ENCODE assay signal across 7 mouse cellular contexts in the genomic region with DNA sequence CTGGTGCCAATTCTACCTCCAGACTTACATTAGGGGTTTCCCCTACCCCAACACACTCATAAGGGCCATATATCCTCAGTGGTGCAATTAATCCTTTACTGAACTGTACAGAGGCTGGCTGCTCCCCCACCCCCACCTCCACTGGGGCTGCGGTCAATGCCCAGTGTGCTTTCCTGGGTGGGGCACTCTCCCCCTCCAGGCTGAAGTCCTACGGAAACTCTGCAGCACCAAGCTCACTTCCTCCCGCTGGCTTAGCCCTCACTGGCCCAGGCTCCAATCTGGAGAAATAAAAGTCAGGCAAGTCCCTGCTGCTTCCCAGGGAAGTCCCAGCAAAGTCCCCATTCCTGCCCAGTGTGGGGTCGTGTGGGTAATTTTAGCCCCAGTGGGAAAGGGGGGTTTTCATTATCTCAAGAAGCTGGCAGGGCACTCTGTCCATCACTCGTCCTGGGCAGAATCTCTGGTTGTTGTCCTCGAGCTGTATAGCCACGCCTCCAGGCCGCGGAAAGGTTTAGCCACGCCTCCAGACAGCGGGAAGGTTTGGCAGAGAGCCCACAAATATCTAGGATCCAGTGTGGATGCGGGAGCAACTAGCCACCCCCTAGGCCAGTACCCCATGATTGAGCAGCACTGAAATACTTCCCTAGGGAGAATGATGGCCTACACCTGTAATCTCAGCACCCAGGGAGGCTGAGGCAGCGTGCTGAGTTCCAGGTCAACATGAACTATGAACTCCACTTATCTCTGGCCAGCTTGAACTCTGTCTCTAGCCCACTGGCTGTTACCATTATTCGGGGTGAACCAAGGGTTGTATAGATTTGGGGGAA. TPM values are rescaled to one million over a fixed set of nuclear protein-coding genes. Genes with fewer than 3 reads are reported as not detected.
DNase-seq lines count a peak whose midpoint lies in the region; ATAC-seq and TF ChIP-seq lines count a peak whose summit lies in the region.

No protein-coding gene starts in this region.

- H3K27me3 ChIP-seq in embryonic facial prominence, embryonic 13.5 days, result no peaks in the 10 kb centered on the region
- H3K27me3 ChIP-seq in hindbrain, embryonic 11.5 days (ENCODE audit: control insufficient read depth, insufficient read depth, low read length), result no peaks in the 10 kb centered on the region
- no peaks in the 10 kb centered on the region for H3K27me3 ChIP-seq in limb, embryonic 14.5 days (ENCODE audit: control insufficient read depth, insufficient read depth, low read length)

- 0 out of 2 replicates have a peak overlapping the region, but pooled peaks have one; percentile 8 for H3K27ac ChIP-seq in embryonic facial prominence, embryonic 13.5 days
- H3K27ac ChIP-seq in hindbrain, embryonic 11.5 days (ENCODE audit: low read depth, low read length), result no peak overlapping the region
- H3K27ac ChIP-seq in limb, embryonic 14.5 days (replicated peaks; ENCODE audit: low read depth, low read length), result 0 out of 2 replicates have a peak overlapping the region, but pooled peaks have one; percentile 26

- 0 out of 2 replicates have a peak overlapping the region, but pooled peaks have one; percentile 11 for H3K4me3 ChIP-seq in embryonic facial prominence, embryonic 13.5 days
- no peak overlapping the region for H3K4me3 ChIP-seq in hindbrain, embryonic 11.5 days (ENCODE audit: low read depth, low read length)
- H3K4me3 ChIP-seq in limb, embryonic 14.5 days (replicated peaks; ENCODE audit: low read length), result no peak overlapping the region

- H3K9me3 ChIP-seq in embryonic facial prominence, embryonic 13.5 days, result no peaks in the 10 kb centered on the region
- H3K9me3 ChIP-seq in hindbrain, embryonic 11.5 days (ENCODE audit: control insufficient read depth, low read length), result no peaks in the 10 kb centered on the region
- H3K9me3 ChIP-seq in limb, embryonic 14.5 days (ENCODE audit: control insufficient read depth, low read length), result no peaks in the 10 kb centered on the region

- H3K4me1 ChIP-seq in embryonic facial prominence, embryonic 13.5 days, result peaks cover 44% of the 10 kb centered on the region
- 0 out of 2 replicates have a peak, but pooled peaks cover 3% of the 10 kb centered on the region for H3K4me1 ChIP-seq in hindbrain, embryonic 11.5 days (replicated peaks; ENCODE audit: control insufficient read depth, insufficient read depth, low read length)
- H3K4me1 ChIP-seq in limb, embryonic 14.5 days (ENCODE audit: control insufficient read depth, insufficient read depth, low read length), result peaks cover 23% of the 10 kb centered on the region

- 10% methylated on average over 14 of the region's 14 CpGs for WGBS in embryonic facial prominence, embryonic 13.5 days
- 16% methylated on average over 14 of the region's 14 CpGs for WGBS in hindbrain, embryonic 11.5 days
- WGBS in limb, embryonic 14.5 days, result 10% methylated on average over 14 of the region's 14 CpGs

- H3K36me3 ChIP-seq in embryonic facial prominence, embryonic 13.5 days, result no peaks in the 10 kb centered on the region
- no peaks in the 10 kb centered on the region for H3K36me3 ChIP-seq in hindbrain, embryonic 11.5 days (ENCODE audit: control insufficient read depth, insufficient read depth, low read length)
- no peaks in the 10 kb centered on the region for H3K36me3 ChIP-seq in limb, embryonic 14.5 days (ENCODE audit: control insufficient read depth, insufficient read depth, low read length)

- peak overlapping the region; percentile 41; the same call in 1 of the 2 replicates for H3K9ac ChIP-seq in embryonic facial prominence, embryonic 13.5 days
- no peak overlapping the region for H3K9ac ChIP-seq in hindbrain, embryonic 11.5 days (ENCODE audit: low read depth, low read length)
- H3K9ac ChIP-seq in limb, embryonic 14.5 days (ENCODE audit: low read depth, low read length, severe bottlenecking), result no peak overlapping the region

- DNase-seq in ZHBTc4 (ENCODE audit: low read depth, low spot score), result peak; percentile 36
- peak; percentile 64 for DNase-seq in hindbrain, embryonic 11.5 days (ENCODE audit: low spot score)
- DNase-seq in limb, embryonic 14.5 days (ENCODE audit: low spot score), result no peak
- peak; percentile 64 for DNase-seq in monocyte, adult 2 months (ENCODE audit: low read depth in 1 of 2, low spot score in 2 of 2)
- DNase-seq in layer of hippocampus, postnatal 25 days (ENCODE audit: extremely low spot score in 1 of 2, low spot score in 1 of 2), result no peak
- no peak for DNase-seq in layer of hippocampus, postnatal 14 days (ENCODE audit: low spot score in 2 of 2)

- H3K4me2 ChIP-seq in embryonic facial prominence, embryonic 13.5 days, result peak overlapping the region; percentile 46
- H3K4me2 ChIP-seq in hindbrain, embryonic 11.5 days (replicated peaks; ENCODE audit: low read depth, low read length), result peak overlapping the region; percentile 26
- peak overlapping the region; percentile 26; the same call in 1 of the 2 replicates for H3K4me2 ChIP-seq in limb, embryonic 14.5 days (replicated peaks; ENCODE audit: low read depth, low read length, severe bottlenecking)

- no peak for ATAC-seq in embryonic facial prominence, embryonic 13.5 days (ENCODE audit: insufficient number of reproducible peaks, insufficient read depth, low FRiP score, low TSS enrichment, low read depth)
- peak; percentile 43; the same call in 1 of the 2 replicates for ATAC-seq in hindbrain, embryonic 11.5 days (ENCODE audit: low FRiP score)
- peak; percentile 28; the same call in 1 of the 2 replicates for ATAC-seq in limb, embryonic 14.5 days (ENCODE audit: low FRiP score, low read depth)

- TF ChIP-seq POLR2A in limb, embryonic 14.5 days (IDR thresholded peaks at IDR 0.05; ENCODE audit: borderline replicate concordance, extremely low read depth, insufficient read depth, insufficient read length), result no peak

RNA-seq across cellular contexts. Expression of gene D10Jhu81e, which starts 34.4 kb away (rescaled TPM):
- 35.3 and 38.9 TPM in 2 replicates for polyA plus RNA-seq in embryonic facial prominence, embryonic 13.5 days (2015; fragmentation: Nextera tagmentation; extraction: Ambion mirVana)
- 13.6 and 17.6 TPM in 2 replicates for polyA plus RNA-seq in hindbrain, embryonic 11.5 days (2014; fragmentation: Nextera tagmentation; extraction: Ambion mirVana)
- polyA plus RNA-seq in limb, embryonic 14.5 days (2012; rRNA removed), result 94.8 and 125 TPM in 2 replicates
- polyA plus RNA-seq in limb, embryonic 14.5 days (2014; fragmentation: Nextera tagmentation; extraction: Ambion mirVana), result 25.6 and 28.6 TPM in 2 replicates
- total RNA-seq in layer of hippocampus, postnatal 25 days (2021), result 100 to 1,000 TPM; 117 to 139 TPM
- total RNA-seq in layer of hippocampus, postnatal 14 days (2021), result 100 to 1,000 TPM; 116 to 119 TPM

RNA-seq across cellular contexts. Expression of gene Pwp2, which starts 49.8 kb away (rescaled TPM):
- 19.4 and 20.4 TPM in 2 replicates for polyA plus RNA-seq in embryonic facial prominence, embryonic 13.5 days (2015; fragmentation: Nextera tagmentation; extraction: Ambion mirVana)
- 14.1 and 18.7 TPM in 2 replicates for polyA plus RNA-seq in hindbrain, embryonic 11.5 days (2014; fragmentation: Nextera tagmentation; extraction: Ambion mirVana)
- polyA plus RNA-seq in limb, embryonic 14.5 days (2012; rRNA removed), result 15.8 and 16.1 TPM in 2 replicates
- polyA plus RNA-seq in limb, embryonic 14.5 days (2014; fragmentation: Nextera tagmentation; extraction: Ambion mirVana), result 16.9 and 17.4 TPM in 2 replicates
- 10 to 100 TPM; 19.3 to 19.8 TPM for total RNA-seq in layer of hippocampus, postnatal 25 days (2021)
- 10 to 100 TPM; 17.5 to 17.9 TPM for total RNA-seq in layer of hippocampus, postnatal 14 days (2021)

Comparison
In these comparisons a context has a peak if more than half of its experiments do, and no peak if none do; other contexts are left out.
1. DNase-seq: peak in ZHBTc4 (single experiment), hindbrain, embryonic 11.5 days (single experiment) and monocyte, adult 2 months (2 of 2); none in limb, embryonic 14.5 days (single experiment), layer of hippocampus, postnatal 25 days (0 of 2) and layer of hippocampus, postnatal 14 days (0 of 2).
2. Peak in every context shown above with its lines, with median percentiles within 50 percentile points of each other: H3K4me2 ChIP-seq.